Mouse (Mus musculus) hindbrain, postnatal 0 days (tissue): ENCODE data around the gene Hnrnpr. TPM values are rescaled to one million over a fixed set of nuclear protein-coding genes. Genes with fewer than 3 reads are reported as not detected.

Experiments
- ATAC-seq: fragments of 200-750 bp; cut with Nextera tagmentation; 2 replicates; pipeline ENCODE4 v1.8.0; 2017; ENCODE audit warnings: mild to moderate bottlenecking, moderate TSS enrichment, moderate library complexity
- DNase-seq: peaks from one replicate; pipeline ENCODE4 v3.0.0-alpha.2; 2015; ENCODE audit warnings: low spot score
- H3K27ac ChIP-seq: fragments of 300-500 bp; sonication (generic); 2 replicates; pipeline ENCODE4 v1.5.1; 2014; ENCODE audit warnings: mild to moderate bottlenecking
- H3K27me3 ChIP-seq: fragments of 300-500 bp; sonication (generic); 2 replicates; pipeline ENCODE4 v1.6.1; 2014; ENCODE audit warnings: low read length, mixed read lengths; ENCODE audit not compliant: insufficient read depth
- H3K36me3 ChIP-seq: fragments of 300-500 bp; sonication (generic); 2 replicates; pipeline ENCODE4 v1.6.1; 2014; ENCODE audit warnings: low read length, mixed read lengths; ENCODE audit not compliant: insufficient read depth
- H3K4me1 ChIP-seq: fragments of 300-500 bp; sonication (generic); 2 replicates; pipeline ENCODE4 v1.6.1; 2014; ENCODE audit warnings: antibody characterized with exemption, low read length, mixed read lengths; ENCODE audit not compliant: insufficient read depth
- H3K4me2 ChIP-seq: fragments of 300-500 bp; sonication (generic); 2 replicates; pipeline ENCODE4 v1.6.1; 2014; ENCODE audit warnings: low read depth, mild to moderate bottlenecking, low read length, moderate library complexity, mixed read lengths
- H3K4me3 ChIP-seq: fragments of 300-500 bp; sonication (generic); 2 replicates; pipeline ENCODE4 v1.5.1; 2014; ENCODE audit warnings: low read length
- H3K9ac ChIP-seq: fragments of 300-500 bp; sonication (generic); replicated peaks from 2 replicates; pipeline ENCODE4 v1.6.1; 2014; ENCODE audit warnings: mild to moderate bottlenecking, low read length, moderate library complexity, mixed read lengths
- H3K9me3 ChIP-seq: fragments of 300-500 bp; sonication (generic); 2 replicates; pipeline ENCODE4 v1.6.1; 2016; ENCODE audit warnings: low read length, mixed read lengths
- CTCF ChIP-seq: IDR thresholded peaks from 2 replicates; pipeline ENCODE4 v1.5.1; 2016; ENCODE audit warnings: antibody characterized with exemption, control low read depth, low read depth
- WGBS: fragments of 180-500 bp; shearing (Covaris S2); extraction: QIAGEN DNeasy Blood & Tissue Kit; methylation state at CpG from one replicate; pipeline ENCODE4 v1.1.7; 2014; 5-methylcytosine and 5-hydroxymethylcytosine counted together
- polyA plus RNA-seq: library from polyadenylated mRNA; unstranded; fragments of >200 nt; fragmentation: Nextera tagmentation; extraction: Ambion mirVana; gene quantifications from 2 replicates; pipeline ENCODE4 v1.2.1, GENCODE M21; 2015
- total RNA-seq: library from RNA; depleted of rRNA; stranded (reverse); fragments of >200 nt; gene quantifications from 2 replicates; pipeline ENCODE4 v1.2.3, GENCODE M21; 2014

The Hnrnpr gene
- total and polyA plus RNA-seq, 2 experiments from 2014 or later = 69.0 to 159 TPM

GRCm38 (mm10) chr4:136317667-136318066 is 6.9 kb downstream of the Hnrnpr start:
- Histone ChIP-seq H3K9ac (no peak overlapping the region), H3K4me2 (no peak overlapping the region), H3K4me3 (no peak overlapping the region), H3K36me3 (peaks cover 20% of the 10 kb centered on the region), H3K4me1 (0 out of 2 replicates have a peak, but pooled peaks cover 6% of the 10 kb centered on the region), H3K27me3 (no peaks in the 10 kb centered on the region), H3K27ac (no peak overlapping the region), H3K9me3 (no peaks in the 10 kb centered on the region)
- TF ChIP-seq CTCF = no peak
- no peak for ATAC-seq
- DNase-seq = no peak
- 82% methylated on average over 4 of the region's 4 CpGs for WGBS

- Histone ChIP-seq H3K4me2 (no peak overlapping the region), H3K27me3 (no peaks in the 10 kb centered on the region), H3K36me3 (peaks cover 26% of the 10 kb centered on the region), H3K27ac (no peak overlapping the region), H3K4me3 (no peak overlapping the region), H3K4me1 (no peaks in the 10 kb centered on the region), H3K9ac (no peak overlapping the region), H3K9me3 (no peaks in the 10 kb centered on the region)
- DNase-seq (no peak), ATAC-seq (no peak)
- 88% methylated on average over 4 of the region's 4 CpGs for WGBS
- TF ChIP-seq CTCF = no peak
These were observed 9.3 kb downstream of the Hnrnpr start for GRCm38 (mm10) chr4:136320016-136320415.

- H3K9me3 ChIP-seq = no peaks in the 10 kb centered on the region
- no peak overlapping the region for H3K4me2 ChIP-seq
- no peak overlapping the region for H3K9ac ChIP-seq
- no peak for ATAC-seq
- H3K27ac ChIP-seq = no peak overlapping the region
- H3K27me3 ChIP-seq = no peaks in the 10 kb centered on the region
- TF ChIP-seq CTCF = peak; percentile 47
- DNase-seq = peak; percentile 26
- H3K4me3 ChIP-seq = no peak overlapping the region
- no peaks in the 10 kb centered on the region for H3K4me1 ChIP-seq
- WGBS = 55% methylated on average over 2 of the region's 2 CpGs
- peaks cover 18% of the 10 kb centered on the region for H3K36me3 ChIP-seq
These were observed 13.5 kb downstream of the Hnrnpr start for GRCm38 (mm10) chr4:136324226-136324625.

GRCm38 (mm10) chr4:136327238-136327637 is 16.5 kb downstream of the Hnrnpr start:
- Histone ChIP-seq H3K9ac (no peak overlapping the region), H3K4me3 (no peak overlapping the region), H3K36me3 (peaks cover 13% of the 10 kb centered on the region), H3K9me3 (no peaks in the 10 kb centered on the region), H3K4me1 (no peaks in the 10 kb centered on the region), H3K27ac (no peak overlapping the region), H3K27me3 (no peaks in the 10 kb centered on the region), H3K4me2 (no peak overlapping the region)
- 84% methylated on average over 5 of the region's 5 CpGs for WGBS
- TF ChIP-seq CTCF = no peak
- DNase-seq (no peak), ATAC-seq (no peak)

GRCm38 (mm10) chr4:136328115-136328514 is 17.4 kb downstream of the Hnrnpr start:
- ATAC-seq (no peak), DNase-seq (peak; percentile 13)
- TF ChIP-seq CTCF = peak; percentile 45
- Histone ChIP-seq H3K27ac (no peak overlapping the region), H3K36me3 (peaks cover 18% of the 10 kb centered on the region), H3K4me1 (no peaks in the 10 kb centered on the region), H3K4me2 (no peak overlapping the region), H3K9me3 (no peaks in the 10 kb centered on the region), H3K4me3 (no peak overlapping the region), H3K27me3 (no peaks in the 10 kb centered on the region), H3K9ac (no peak overlapping the region)

GRCm38 (mm10) chr4:136331709-136332108 is 21.0 kb downstream of the Hnrnpr start:
- Histone ChIP-seq H3K36me3 (peaks cover 18% of the 10 kb centered on the region), H3K27ac (no peak overlapping the region), H3K9me3 (no peaks in the 10 kb centered on the region), H3K4me2 (no peak overlapping the region), H3K4me3 (no peak overlapping the region), H3K4me1 (no peaks in the 10 kb centered on the region), H3K27me3 (no peaks in the 10 kb centered on the region), H3K9ac (no peak overlapping the region)
- ATAC-seq (no peak), DNase-seq (no peak)
- TF ChIP-seq CTCF = no peak
- 96% methylated on average over 3 of the region's 3 CpGs for WGBS

GRCm38 (mm10) chr4:136333191-136333590 is 22.4 kb downstream of the Hnrnpr start:
- no peak for TF ChIP-seq CTCF
- DNase-seq (no peak), ATAC-seq (no peak)
- no peak overlapping the region for H3K9ac ChIP-seq
- H3K4me3 ChIP-seq = no peak overlapping the region
- no peak overlapping the region for H3K27ac ChIP-seq
- no peaks in the 10 kb centered on the region for H3K4me1 ChIP-seq
- H3K9me3 ChIP-seq = no peaks in the 10 kb centered on the region
- no peak overlapping the region for H3K4me2 ChIP-seq
- WGBS = 89% methylated on average over 3 of the region's 3 CpGs
- peaks cover 20% of the 10 kb centered on the region for H3K36me3 ChIP-seq
- no peaks in the 10 kb centered on the region for H3K27me3 ChIP-seq
